Mouse (Mus musculus): Measurements from ENCODE around the gene Ywhag. TPM values are rescaled to one million over a fixed set of nuclear protein-coding genes. Genes with fewer than 3 reads are reported as not detected.
A peak's percentile ranks its signal among the peaks of the same experiment; 100 is the strongest.

Ywhag gene
- polyA plus RNA-seq, 1 experiment from 2014 or later: 66.8 TPM

DNA sequence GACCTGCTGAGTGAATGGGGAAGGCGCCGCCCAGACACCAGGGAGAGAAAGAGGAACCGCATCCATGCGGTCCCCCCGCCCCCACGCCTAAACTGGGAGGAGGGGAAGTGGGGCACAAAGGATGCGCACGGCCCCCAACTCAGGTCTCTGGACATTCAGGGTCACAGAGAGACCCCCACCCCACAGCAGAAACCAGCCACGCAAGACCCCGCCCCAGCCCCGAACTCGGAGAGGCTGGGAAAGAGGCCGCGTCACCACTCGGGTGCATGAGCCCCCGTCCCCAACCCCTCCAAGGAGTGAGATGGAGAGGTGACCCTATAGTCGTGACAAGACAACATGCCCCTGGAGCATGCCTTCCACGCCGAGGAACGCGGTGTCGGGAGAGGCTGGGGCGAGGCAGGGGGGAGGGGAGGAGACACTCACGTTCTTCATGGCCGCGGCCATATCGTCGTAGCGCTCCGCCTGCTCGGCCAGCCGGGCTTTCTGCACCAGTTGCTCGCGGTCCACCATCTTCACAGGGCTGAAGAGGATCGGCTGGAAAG, 445 bp downstream of the Ywhag start:
- Histone ChIP-seq H3K27me3 (ENCODE audit: insufficient read depth, low read length) (no peaks in the 10 kb centered on the region), H3K9ac (replicated peaks) (peak overlapping the region; percentile 84), H3K4me3 (ENCODE audit: low read depth, low read length) (peak overlapping the region; percentile 78), H3K4me1 (ENCODE audit: insufficient read depth) (peaks cover 13% of the 10 kb centered on the region), H3K9me3 (ENCODE audit: low read length) (no peaks in the 10 kb centered on the region), H3K4me2 (ENCODE audit: low read depth, low read length) (peak overlapping the region; percentile 76), H3K36me3 (replicated peaks; ENCODE audit: insufficient read depth, low read length) (peaks cover 30% of the 10 kb centered on the region), H3K27ac (ENCODE audit: low read depth) (peak overlapping the region; percentile 98)
- ATAC-seq (peak; percentile 60), DNase-seq (peak; percentile 82)
- under 1% methylated on average over 33 of the region's 35 CpGs for WGBS (ENCODE audit: insufficient replicate concordance)
- TF ChIP-seq CTCF (IDR thresholded peaks at IDR 0.05; ENCODE audit: low read depth) (no peak), EP300 (IDR thresholded peaks at IDR 0.05; ENCODE audit: low read depth) (no peak)

DNA sequence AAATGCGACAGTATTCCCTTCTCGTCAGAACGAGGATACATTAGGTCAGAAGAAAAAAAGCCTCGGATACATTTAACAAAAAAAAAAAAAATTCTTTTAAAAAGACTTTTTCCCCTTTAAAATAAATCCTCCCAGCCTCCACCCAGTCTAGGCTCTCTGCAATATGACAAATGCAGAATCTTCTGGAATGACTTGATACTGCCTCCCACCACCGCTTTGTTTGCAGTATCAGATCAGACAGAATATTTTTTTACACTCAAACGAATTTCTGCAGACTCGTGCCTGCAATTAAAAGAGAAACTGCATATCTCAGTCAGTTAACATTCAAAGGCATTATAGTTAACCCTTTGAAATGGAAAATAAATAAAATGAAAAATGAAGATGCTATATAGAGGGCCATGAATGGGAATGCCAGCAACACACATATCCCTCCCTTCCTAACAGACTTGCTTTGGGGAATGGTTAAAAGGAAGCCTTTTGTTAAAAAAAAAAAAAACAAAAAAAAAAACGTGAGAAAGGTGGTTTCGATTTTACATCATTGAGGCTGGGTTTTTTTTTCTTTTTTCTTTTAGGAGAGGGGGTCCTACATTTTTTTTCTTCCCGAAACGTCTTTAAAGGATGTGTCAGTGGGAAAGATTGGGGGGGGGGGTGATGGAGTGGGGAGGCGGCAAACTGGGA, 1.1 kb downstream of the Ywhag start:
- peaks cover 15% of the 10 kb centered on the region for H3K4me1 ChIP-seq (ENCODE audit: insufficient read depth)
- no peak for ATAC-seq

DNA sequence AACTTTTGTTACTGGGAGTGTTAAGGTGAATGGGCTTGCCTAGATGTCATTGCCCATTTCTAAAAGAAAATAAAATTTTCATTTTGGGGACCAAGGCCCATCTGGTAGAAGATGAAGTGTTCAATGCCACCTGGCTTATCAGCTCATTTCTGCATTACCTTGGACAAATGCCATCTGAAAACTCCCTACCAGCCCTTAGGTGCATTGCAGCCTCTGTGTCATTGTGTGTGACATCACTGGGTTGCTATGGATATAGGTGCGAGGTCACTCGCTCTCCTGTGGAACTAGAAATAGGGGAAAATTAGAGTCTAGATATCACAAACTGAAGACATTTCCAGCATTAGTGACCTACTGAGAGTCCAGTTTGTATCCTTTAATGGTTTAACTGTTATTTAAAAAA, 2.1 kb downstream of the Ywhag start:
- 69% methylated on average over 2 of the region's 2 CpGs for WGBS (ENCODE audit: insufficient replicate concordance)
- H3K4me3 ChIP-seq (ENCODE audit: low read depth, low read length): no peak overlapping the region

More for the DNA sequence above, 1.1 kb downstream of the Ywhag start:
- peak overlapping the region; percentile 78 for H3K4me3 ChIP-seq (ENCODE audit: low read depth, low read length)
- no peaks in the 10 kb centered on the region for H3K27me3 ChIP-seq (ENCODE audit: insufficient read depth, low read length)
- WGBS (ENCODE audit: insufficient replicate concordance): 8% methylated on average over 12 of the region's 12 CpGs
- peak overlapping the region; percentile 76 for H3K4me2 ChIP-seq (ENCODE audit: low read depth, low read length)
- no peaks in the 10 kb centered on the region for H3K9me3 ChIP-seq (ENCODE audit: low read length)
- H3K9ac ChIP-seq (replicated peaks): peak overlapping the region; percentile 84
- TF ChIP-seq EP300 (IDR thresholded peaks at IDR 0.05; ENCODE audit: low read depth) (no peak), CTCF (IDR thresholded peaks at IDR 0.05; ENCODE audit: low read depth) (no peak)
- peaks cover 31% of the 10 kb centered on the region for H3K36me3 ChIP-seq (replicated peaks; ENCODE audit: insufficient read depth, low read length)
- H3K27ac ChIP-seq (ENCODE audit: low read depth): peak overlapping the region; percentile 98
- DNase-seq: no peak

DNA sequence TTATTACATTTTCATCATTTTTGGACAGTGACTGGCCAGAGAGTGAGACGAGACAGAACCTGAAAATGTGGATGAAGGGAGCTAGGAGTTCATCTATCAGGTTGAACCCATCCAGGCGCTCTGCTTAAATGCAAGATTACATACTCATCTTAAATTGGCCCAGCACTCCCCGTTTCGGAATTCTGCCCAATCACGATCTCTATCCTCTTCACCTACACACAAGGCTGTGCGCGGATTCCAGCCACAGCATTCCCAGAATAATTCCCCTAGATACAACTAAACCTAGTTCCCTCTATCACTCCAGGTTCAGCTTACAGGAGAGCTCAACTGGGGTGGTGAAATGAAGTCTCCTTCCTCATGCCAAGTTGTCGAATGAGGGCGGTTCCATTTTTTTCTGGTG, 2.9 kb downstream of the Ywhag start:
- H3K27ac ChIP-seq (ENCODE audit: low read depth): no peak overlapping the region
- H3K4me1 ChIP-seq (ENCODE audit: insufficient read depth): peaks cover 16% of the 10 kb centered on the region
- H3K36me3 ChIP-seq (replicated peaks; ENCODE audit: insufficient read depth, low read length): peaks cover 45% of the 10 kb centered on the region
- H3K27me3 ChIP-seq (ENCODE audit: insufficient read depth, low read length): no peaks in the 10 kb centered on the region
- H3K9me3 ChIP-seq (ENCODE audit: low read length): no peaks in the 10 kb centered on the region
- ATAC-seq: no peak
- no peak overlapping the region for H3K4me3 ChIP-seq (ENCODE audit: low read depth, low read length)
- TF ChIP-seq CTCF (IDR thresholded peaks at IDR 0.05; ENCODE audit: low read depth): no peak
- TF ChIP-seq EP300 (IDR thresholded peaks at IDR 0.05; ENCODE audit: low read depth): no peak
- no peak for DNase-seq
- no peak overlapping the region for H3K9ac ChIP-seq (replicated peaks)
- 81% methylated on average over 9 of the region's 9 CpGs for WGBS (ENCODE audit: insufficient replicate concordance)
- H3K4me2 ChIP-seq (ENCODE audit: low read depth, low read length): no peak overlapping the region

More for the DNA sequence above, 2.1 kb downstream of the Ywhag start:
- Histone ChIP-seq H3K27ac (ENCODE audit: low read depth) (no peak overlapping the region), H3K36me3 (replicated peaks; ENCODE audit: insufficient read depth, low read length) (peaks cover 38% of the 10 kb centered on the region), H3K4me1 (ENCODE audit: insufficient read depth) (peaks cover 16% of the 10 kb centered on the region), H3K27me3 (ENCODE audit: insufficient read depth, low read length) (no peaks in the 10 kb centered on the region), H3K4me2 (ENCODE audit: low read depth, low read length) (peak overlapping the region; percentile 76), H3K9me3 (ENCODE audit: low read length) (no peaks in the 10 kb centered on the region), H3K9ac (replicated peaks) (0 out of 2 replicates have a peak overlapping the region, but pooled peaks have one; percentile 8)
- ATAC-seq: no peak
- TF ChIP-seq CTCF (IDR thresholded peaks at IDR 0.05; ENCODE audit: low read depth) (no peak), EP300 (IDR thresholded peaks at IDR 0.05; ENCODE audit: low read depth) (no peak)
- DNase-seq: no peak

DNA sequence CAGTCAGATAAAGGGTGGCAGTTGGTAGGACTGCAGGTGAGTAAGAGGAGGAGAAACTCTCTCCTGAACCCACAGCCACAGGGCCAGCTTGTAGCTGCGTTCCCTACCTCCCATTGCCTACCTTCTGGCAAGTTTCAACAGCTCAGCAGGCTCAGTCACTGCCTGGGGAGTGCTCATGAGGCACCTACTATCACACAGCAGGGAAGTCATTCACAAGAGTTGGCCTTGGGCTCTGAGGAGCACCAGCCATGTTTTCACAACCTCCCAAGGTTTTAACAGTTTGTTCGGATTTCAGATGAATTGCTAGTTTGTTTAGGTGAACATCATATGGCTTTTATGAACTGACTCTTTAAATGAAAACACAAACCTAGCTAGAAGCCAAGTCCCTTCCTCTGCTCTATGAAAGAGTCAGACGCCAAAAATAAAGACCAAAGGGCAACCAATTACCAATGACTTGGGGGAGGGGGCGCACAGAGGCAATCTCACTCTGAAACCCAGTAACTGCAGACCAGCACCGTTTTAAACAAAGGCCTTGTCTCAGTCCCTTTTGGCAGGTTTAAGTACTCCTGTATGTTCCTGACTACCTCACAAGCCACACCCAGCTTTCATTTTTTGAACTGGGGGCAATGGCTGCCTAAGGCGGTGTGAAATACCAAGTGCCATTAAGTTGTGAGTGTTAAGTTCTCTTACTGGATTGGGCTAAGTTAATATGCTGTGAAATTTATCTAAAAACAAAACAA, 4.6 kb downstream of the Ywhag start:
- ATAC-seq: no peak
- no peak for DNase-seq
- Histone ChIP-seq H3K4me2 (ENCODE audit: low read depth, low read length) (no peak overlapping the region), H3K4me1 (ENCODE audit: insufficient read depth) (peaks cover 16% of the 10 kb centered on the region), H3K4me3 (ENCODE audit: low read depth, low read length) (no peak overlapping the region), H3K9ac (replicated peaks) (0 out of 2 replicates have a peak overlapping the region, but pooled peaks have one; percentile 11), H3K27ac (ENCODE audit: low read depth) (no peak overlapping the region; the same call in 1 of the 2 replicates), H3K27me3 (ENCODE audit: insufficient read depth, low read length) (no peaks in the 10 kb centered on the region), H3K36me3 (replicated peaks; ENCODE audit: insufficient read depth, low read length) (peaks cover 59% of the 10 kb centered on the region), H3K9me3 (ENCODE audit: low read length) (no peaks in the 10 kb centered on the region)
- TF ChIP-seq EP300 (IDR thresholded peaks at IDR 0.05; ENCODE audit: low read depth): no peak
- TF ChIP-seq CTCF (IDR thresholded peaks at IDR 0.05; ENCODE audit: low read depth): no peak
- 80% methylated on average over 6 of the region's 6 CpGs for whole genome bisulfite sequencing (ENCODE audit: insufficient replicate concordance)

DNA sequence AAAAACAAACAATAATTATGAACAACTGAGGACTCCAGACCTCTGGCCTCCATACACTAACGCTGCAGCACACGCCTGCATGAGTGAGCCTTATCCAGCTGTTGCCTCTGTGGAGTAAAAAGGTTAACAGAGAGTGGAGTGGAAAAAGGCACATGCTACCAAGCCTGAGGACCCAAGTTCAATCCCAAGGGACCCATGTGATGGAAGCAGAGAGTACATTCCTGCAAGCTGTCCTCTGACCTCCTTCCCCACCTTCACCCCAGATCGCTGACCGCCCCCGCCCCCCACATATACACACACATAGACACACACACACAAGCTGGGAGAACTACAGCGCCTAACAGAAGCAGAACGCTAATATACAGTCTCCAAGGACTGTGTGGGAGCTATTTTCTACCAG, 10.5 kb downstream of the Ywhag start:
- peaks cover 65% of the 10 kb centered on the region for H3K36me3 ChIP-seq (replicated peaks; ENCODE audit: insufficient read depth, low read length)
- WGBS (ENCODE audit: insufficient replicate concordance): 92% methylated on average over 7 of the region's 7 CpGs

More for the DNA sequence above, 10.5 kb downstream of the Ywhag start:
- Histone ChIP-seq H3K27ac (ENCODE audit: low read depth) (no peak overlapping the region), H3K4me3 (ENCODE audit: low read depth, low read length) (no peak overlapping the region), H3K4me1 (ENCODE audit: insufficient read depth) (peaks cover 3% of the 10 kb centered on the region; the same call in 1 of the 2 replicates), H3K9me3 (ENCODE audit: low read length) (no peaks in the 10 kb centered on the region), H3K9ac (replicated peaks) (no peak overlapping the region), H3K4me2 (ENCODE audit: low read depth, low read length) (no peak overlapping the region), H3K27me3 (ENCODE audit: insufficient read depth, low read length) (no peaks in the 10 kb centered on the region)
- ATAC-seq (no peak), DNase-seq (no peak)
- TF ChIP-seq CTCF (IDR thresholded peaks at IDR 0.05; ENCODE audit: low read depth): no peak
- TF ChIP-seq EP300 (IDR thresholded peaks at IDR 0.05; ENCODE audit: low read depth): no peak
